Mouse (Mus musculus) layer of hippocampus, postnatal 14 days (tissue): ENCODE measurements around the gene Mgea5. TPM values are rescaled to one million over a fixed set of nuclear protein-coding genes. Genes with fewer than 3 reads are reported as not detected.

Experiments used
- DNase-seq, 2 experiments: peaks; one replicate each; pipeline ENCODE4 v3.0.0; 2021 to 2022; ENCODE audit warnings: low spot score in 2 of 2, mixed read lengths in 1 of 2
- total RNA-seq, 2 experiments: library from RNA; stranded (reverse); gene quantifications; 2 replicates each; pipeline ENCODE4 v1.2.3; 2021

Mgea5 gene
- total RNA-seq, 2 experiments from 2014 or later = 133 to 136 TPM

DNA sequence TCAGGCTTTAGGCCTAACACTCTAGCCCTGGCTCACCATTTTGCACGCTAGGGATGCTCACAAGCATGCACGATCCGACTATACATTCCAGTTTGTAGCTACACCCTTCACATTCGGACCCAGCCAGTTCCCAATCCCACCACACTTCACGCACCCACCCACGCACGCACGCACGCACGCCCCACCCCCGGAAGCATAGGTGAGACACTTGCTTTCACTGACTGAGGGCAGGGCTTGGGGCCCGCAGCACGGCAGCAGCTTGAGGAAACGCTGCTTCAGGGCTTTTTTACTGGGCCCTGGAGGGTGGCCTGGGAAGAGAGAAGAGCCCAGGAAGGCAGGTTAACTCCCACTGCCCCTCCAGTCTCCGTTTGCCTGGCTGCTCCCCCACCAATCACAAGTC lies 13.2 kb upstream of the Mgea5 start:
- DNase-seq = no peak

DNA sequence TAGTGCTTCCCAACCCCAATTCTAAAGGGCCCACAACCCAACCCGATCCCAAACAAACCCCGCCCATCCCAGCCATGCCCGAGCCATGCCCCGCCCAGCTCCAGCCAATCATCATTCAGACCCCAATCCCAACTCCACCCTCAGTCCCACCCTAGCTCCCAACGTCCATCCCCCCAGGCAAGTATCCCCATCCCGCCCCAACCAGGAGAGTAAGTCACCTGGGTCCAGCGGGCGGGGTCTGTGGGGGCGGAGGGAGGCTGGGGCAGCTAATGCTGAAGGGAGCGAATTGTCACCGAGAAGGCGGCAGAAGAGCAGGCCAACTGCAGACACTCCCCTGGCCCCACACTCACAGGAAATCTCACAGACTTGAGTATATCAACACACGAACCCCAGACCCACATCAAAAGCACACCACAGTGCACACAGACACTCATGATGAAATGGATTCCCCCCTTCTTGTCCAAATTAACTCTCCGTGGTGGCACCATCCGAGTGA lies 12.5 kb upstream of the Mgea5 start:
- DNase-seq = no peak

DNA sequence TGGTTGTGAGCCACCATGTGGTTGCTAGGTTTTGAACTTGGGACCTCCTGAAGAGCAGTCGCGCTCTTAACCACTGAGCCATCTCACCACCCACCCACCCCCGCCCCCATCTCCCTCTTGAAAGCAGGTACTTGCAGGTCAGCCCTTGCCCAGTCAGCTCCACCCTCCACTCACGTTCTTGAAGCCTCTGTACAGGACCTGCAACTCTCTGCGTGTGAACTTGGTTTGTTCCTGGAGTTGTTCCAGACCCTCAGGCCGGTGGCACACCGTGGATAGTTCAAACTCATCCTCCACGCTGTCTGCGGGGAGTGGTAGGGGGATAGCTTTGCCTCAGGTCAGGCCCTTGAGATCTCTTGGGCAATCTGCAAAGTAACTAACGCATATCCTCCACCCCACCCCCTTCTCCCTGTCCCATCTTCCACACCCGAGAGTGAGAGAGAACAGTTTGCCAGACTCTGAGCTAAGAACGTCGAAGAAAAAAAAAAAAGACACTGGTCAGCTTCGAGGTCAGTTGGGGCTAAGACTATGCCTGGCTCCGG lies 11.8 kb upstream of the Mgea5 start:
- DNase-seq = no peak

DNA sequence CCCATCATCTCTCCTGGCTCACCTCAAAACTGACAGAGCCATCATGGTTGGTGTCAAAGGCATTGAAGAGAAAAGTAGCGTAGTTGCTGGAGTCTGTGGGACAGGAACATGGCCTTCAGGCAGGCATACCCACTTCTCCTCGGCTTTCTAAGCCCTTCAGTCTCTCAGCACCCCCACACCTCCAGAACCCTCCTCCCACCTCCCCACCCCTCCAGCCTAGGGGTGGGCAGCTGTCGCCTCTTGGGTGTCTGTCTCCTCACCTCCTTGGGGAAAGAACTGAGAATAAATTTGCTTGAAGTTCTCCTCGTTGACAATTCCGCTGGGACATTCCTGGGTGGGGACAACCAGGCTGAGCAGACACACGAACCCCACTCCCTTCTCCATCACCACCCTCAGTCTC lies 11.1 kb upstream of the Mgea5 start:
- no peak for DNase-seq

DNA sequence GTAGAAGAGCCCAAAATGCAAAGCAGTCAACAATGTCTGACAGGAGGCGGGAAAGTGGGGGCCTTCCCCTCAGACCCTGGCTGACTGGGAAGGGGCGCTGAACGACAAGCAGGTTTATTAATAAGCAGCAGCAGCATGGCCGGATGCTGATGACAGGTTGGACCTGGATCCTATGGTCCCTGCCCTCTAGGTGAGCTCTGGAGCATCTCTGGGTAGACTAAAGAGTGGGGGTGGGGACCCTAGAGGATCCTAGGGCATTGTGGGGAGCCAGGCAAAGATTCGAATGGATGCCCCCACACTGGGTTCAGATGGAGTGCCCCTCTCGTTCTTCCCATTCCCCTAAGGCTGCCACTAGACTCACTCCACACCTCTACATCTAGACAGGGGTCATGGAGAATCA lies 8.8 kb upstream of the Mgea5 start:
- DNase-seq = no peak

DNA sequence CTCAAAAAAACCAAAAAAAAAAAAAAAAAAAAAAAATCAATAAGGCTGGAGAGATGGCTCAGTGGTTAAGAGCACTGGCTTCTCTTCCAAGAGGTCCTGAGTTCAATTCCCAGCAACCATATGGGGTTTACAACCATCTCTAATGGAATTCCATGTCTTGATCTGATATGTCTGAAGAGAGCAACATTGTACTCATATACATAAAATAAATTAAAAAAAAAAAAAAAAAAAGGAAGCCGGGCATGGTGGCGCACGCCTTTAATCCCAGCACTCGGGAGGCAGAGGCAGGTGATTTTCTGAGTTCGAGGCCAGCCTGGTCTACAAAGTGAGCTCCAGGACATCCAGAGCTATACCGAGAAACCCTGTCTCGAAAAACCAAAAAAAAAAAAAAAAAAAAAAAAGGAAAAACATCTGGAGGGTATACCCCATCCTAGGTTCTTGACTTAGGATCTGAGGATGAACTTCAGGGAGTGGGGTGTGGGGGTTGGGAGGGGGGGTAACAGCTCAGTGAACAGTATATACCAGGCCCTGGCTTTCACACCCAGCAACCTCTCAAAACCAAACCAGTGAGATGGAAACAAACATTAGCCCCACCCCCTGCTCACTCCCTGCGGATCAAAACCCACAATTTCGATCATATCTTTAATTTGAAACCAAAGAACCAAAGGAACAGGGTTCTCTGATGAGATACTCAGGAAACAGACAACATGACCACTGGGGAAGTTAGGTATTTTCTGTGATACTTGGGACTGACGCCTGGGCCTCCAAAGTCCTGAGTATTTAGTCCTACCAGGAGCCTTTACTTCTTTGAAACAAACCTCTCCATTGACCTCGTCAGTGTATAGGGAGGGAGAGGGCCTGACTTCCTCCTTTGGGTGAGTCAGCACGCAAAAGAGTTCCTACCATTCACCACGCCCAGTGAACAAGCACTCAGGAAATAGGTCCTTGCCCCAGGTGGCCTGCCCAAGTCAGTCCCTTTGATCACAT lies 6.5 kb upstream of the Mgea5 start:
- DNase-seq = no peak

DNA sequence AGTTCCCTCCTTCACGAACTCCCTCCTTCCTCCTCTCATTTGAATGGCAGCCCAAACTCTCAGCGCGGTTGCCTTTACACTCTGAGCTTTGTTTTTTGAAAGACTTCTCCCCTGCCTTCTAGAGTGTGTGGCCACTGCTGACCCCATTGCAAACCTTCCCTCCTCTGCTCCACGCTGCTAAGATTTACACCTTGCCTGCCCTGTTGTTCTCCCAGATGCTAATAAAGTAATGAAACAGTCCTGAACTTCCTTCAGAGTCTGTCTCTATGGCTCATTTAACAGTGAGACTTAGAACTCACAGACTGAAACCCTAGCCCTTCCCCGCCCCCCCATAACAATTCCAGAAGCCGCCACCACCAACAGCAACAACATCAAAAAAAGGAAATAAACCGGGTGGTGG lies 5.7 kb upstream of the Mgea5 start:
- DNase-seq = no peak

DNA sequence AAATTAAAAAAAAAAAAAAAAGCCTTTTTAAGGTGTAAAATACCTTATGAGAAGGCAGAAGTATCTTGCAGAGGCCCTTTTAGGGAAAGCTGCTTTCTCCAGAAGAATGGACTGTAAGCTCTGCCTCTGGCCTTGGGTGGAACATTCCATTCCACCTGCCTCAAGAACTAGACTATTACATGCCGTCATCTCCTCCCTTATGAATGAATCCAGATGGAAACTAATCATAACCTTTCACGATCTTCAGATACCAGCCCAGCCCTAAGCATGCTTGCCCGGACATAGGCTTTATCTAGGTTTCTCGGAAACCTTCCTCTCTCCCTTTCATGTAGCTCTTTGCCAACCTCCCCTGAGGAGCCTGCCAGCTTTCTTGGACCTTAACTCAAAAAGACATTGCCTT lies 4.7 kb upstream of the Mgea5 start:
- no peak for DNase-seq

DNA sequence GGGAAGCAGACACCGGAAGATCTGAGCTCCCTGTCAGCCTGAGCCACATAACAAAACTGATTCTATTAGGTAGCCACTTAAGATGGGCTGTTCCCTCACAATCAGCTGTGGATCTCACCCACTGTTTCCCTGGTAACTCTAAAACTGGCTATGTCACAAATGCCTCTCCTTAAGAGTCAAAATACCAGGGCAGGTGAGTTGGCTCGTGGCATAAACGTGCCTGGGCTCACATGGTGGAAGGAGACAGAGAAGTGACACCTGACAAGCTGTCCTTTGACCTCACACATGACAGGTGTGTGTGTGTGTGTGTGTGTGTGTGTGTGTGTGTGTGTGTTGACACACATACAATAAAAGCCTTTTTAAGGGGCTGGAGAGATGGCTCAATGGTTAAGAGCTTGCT lies 3.8 kb upstream of the Mgea5 start:
- no peak for DNase-seq

DNA sequence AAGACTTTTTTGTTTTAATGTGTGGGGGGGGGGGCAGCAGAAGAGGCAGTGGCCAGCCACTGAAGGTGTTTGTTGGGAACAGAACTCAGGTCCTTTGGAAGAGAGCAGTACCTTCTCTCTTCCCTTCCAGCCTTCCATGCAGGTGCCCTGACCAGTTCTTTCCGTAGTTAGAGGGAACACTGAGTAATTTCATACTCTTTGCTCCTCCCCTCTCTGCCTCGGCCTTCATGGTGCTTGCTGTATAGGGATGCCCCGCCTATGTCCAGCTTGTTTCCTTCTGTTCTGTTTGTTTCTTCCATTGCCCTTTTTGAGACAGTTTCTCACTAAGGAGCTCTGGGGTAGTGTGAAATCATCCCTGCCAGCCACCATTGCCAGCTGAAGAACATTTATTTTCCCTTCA lies 1.8 kb upstream of the Mgea5 start:
- DNase-seq = no peak

DNA sequence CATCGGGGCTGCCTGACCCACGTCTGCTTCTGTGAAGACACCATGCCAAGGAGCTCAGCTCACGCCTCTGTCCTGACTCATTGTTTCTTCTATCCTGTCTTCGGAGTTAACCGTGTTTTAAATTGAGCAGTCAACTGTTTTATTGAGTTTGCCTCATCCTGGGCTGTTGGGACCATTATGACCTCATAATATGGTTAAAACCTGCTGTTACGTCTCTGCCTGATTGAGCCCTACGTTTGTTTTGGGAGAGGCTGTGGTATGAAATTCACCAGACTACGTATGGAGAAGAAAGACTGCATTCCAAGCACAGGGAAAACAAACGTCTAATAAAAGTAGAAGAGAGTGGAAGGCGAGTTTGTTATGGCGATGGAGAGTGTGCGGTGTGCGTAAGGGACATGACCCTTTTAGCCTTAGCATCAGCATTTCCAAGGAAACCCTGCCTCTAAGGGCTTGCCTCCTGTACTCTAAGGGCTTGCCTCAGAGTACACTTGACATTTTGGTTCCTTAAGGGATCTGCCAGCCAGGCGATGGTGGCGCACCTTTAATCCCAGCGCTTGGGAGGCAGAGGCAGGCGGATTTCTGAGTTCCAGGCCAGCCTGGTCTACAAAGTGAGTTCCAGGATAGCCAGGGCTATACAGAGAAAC lies 418 bp upstream of the Mgea5 start:
- DNase-seq = no peak

DNA sequence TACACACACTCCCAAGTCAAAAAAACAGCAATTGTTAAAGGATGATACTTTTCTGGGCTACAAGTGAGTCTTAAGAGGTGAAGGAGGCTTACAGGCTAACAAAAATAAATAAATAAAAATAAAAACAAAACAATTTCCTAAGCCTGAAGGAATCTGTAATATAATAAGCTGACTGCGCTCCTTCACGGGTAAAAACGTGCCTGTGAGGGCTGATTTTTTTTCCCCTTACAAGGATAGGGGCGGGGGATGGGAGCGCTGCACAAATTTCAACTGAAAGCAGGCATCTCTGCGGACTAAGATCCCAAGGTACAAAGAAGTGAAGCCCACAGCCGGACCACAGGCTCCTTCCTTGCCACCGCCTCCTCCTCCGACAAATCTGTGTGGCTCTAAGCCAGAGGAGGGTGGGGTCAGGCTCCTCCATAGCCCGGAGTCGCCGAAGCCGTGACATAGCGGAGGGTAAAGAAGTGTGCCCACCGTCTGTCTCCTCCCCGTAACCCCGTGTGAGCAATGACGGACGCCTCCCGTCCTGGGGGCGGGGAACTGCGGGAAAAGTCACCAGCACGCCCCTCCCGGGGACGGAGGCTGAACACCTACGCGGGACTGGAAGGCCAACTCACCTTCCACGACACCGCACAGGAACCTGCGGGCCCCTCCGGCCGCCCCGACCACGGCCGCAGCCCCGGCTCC lies 1.2 kb downstream of the Mgea5 start:
- peak; percentile 50 to 54 for DNase-seq

DNA sequence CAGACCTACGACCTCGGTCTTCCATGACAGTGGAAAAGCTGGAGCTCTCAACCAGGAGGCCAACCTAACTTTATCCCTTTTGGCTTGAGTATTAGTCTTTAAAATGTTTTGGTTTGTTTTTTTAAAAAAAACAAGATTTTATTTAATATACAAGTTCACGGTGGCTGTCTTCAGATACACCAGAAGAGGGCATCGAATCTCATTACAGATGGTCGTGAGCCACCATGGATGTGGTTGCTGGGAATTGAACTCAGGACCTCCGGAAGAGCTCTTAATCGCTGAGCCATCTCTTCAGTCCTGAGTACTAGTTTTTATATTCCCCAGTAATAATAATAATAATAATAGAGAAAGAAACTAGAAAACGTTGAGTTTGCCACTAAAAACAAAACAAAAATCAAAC lies 2.0 kb downstream of the Mgea5 start:
- no peak for DNase-seq

DNA sequence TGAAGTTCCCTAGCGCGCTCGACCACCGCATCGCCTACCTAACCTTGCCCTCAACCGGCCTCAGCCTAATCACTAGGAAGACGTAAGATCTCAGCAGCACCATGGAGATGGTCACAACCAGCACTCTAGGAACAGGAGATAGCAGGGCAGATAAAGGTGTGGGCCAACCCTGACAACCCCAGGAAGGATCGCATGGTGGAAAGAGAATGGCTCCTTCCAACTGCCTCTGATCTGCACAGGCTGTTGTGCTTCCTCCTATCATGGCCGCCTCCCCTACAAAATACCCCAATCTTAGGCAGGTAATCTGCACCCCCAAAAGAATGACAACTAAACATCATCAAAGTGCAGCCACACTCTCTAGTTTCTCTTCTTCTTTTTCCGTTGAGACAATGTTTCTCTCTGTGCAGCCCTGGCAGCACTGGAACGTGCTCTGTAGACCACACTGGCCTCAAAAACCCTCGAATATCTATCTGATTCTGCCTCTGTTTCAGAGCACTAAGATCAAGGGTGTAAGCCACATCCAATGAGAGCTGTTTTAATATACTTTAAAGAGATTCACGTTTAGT lies 3.2 kb downstream of the Mgea5 start:
- DNase-seq = no peak

DNA sequence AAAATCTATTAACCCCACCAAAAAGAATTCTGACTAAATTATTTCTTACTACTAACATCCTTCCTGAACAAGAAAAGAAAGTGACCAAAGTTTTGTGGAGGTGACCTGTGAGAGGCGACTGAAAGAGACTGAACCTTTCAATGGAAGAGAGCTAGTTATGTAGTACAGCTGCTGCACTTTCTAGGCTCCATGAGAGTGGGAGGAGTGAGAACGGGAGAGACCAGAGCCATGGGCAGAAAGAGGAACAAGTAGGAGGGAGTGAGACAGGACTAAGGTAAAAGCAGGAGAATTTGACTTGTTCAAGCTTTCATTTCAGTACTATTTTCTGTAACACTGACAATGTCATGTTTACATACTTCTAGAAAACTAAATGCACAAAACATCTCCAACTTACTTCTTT lies 8.2 kb downstream of the Mgea5 start:
- DNase-seq = no peak

DNA sequence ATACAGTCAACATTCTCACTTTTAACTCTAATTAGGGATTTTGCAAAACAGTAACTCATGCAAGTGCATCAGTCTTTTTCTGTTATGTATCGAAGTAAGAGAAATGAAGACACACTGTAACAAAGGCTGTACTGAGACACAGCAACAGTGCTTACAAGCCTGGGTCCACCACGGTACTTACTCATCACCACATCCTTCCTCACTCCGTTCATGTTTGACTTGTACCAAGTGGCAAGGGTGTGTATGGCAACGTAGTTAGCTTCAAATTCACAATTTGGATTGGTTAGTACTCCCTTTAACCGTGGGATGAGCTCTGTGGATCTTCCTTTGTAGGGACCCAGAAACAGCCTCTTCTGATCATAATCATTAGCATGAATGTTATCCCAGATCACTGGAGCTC lies 12.1 kb downstream of the Mgea5 start:
- DNase-seq = no peak

DNA sequence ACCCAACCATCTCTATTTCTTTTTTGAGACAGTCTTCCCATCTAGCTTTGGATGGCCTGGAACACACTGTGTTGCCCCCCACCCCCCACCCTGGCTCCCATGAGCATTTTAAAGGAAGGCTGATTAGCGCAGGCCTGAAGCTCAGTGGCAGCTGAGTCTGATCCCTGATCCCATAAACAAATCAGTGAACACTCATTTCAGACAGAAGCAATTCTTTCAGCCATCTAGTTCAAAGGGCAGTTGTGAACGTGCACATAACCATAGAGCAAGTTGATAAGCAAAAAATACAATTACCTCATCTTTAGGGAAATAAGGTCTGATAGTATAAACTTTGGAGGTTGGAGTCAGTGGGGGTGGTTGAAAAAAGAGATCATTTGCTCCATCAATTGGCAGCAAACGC lies 22.8 kb downstream of the Mgea5 start:
- DNase-seq = no peak

DNA sequence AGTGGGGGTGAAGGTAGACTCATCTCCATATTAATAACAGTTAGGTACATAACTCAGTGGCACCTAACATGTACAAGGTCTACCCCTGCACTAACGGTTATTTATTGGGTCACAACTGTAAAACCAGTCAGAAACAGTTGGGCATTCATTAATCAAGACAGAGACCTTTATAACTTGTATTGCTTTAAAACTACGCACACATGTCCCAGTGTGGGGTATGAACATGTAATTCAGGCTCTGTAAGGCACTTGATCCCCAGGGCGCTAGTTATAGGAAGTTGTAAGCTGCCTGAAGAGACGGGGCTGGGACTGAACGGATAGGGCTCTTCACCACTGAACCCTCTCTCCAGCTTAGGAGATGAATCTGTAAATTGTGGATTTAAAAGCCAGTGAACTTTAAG lies 25.0 kb downstream of the Mgea5 start:
- DNase-seq = no peak

DNA sequence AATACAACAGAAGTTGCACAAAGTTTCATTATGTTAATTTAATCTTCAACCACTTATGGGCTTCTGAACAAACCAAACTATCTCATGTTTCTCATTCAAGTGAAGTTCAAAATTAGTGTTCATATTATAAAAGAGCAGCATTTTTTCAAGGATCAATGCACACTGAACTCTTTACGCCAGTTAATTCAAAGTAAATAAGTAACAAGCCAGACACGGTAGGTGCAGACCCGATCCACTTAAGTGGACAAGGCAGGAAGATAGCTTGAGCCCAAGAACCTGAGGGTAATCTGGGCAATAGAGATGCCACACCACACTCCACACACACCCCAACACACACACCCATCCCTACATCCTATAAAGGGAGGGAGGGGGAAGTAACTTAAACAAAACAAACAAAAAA lies 30.1 kb downstream of the Mgea5 start:
- no peak for DNase-seq

DNA sequence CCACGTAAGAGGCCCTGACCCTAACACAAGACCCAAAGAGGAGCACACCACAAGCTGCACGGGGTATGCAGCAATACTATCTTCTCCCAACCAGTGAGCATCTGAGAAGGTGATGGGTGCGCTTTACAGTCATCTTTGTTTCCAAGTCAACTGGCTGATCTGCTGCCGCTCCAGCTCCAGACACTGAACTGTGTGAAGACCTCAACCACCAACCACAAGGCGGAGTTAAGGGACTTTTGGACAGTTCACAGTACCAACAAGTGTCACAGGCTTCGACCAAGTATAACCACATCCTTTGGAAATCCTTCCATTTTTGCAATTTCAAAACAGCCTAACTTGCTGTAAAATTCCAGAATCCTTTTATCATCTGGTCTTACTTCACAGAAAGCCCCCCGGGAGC lies 31.8 kb downstream of the Mgea5 start:
- no peak for DNase-seq
